Mouse (Mus musculus) left cerebral cortex, adult 2 months (tissue): Measurements from ENCODE around the gene Ipo11. TPM values are rescaled to one million over a fixed set of nuclear protein-coding genes. Genes with fewer than 3 reads are reported as not detected.

Experiments
- DNase-seq, 2 experiments: peaks; one replicate each; pipeline ENCODE4 v3.0.0; 2021 to 2022; ENCODE audit warnings: low spot score in 2 of 2, mixed read lengths in 1 of 2; ENCODE audit errors: extremely low spot score in 1 of 2
- H3K27ac ChIP-seq: fragments of 200-600 bp; 2 replicates; pipeline ENCODE4 v1.8.1; 2022
- H3K4me3 ChIP-seq: fragments of 200-600 bp; 2 replicates; pipeline ENCODE4 v1.8.1; 2022
- CTCF ChIP-seq: fragments of 200-600 bp; IDR thresholded peaks from 2 replicates; pipeline ENCODE4 v1.8.1; 2022; ENCODE audit warnings: antibody characterized with exemption, mild to moderate bottlenecking, moderate library complexity
- intact Hi-C: fragments of 180-260 bp; cut with DNase I; formaldehyde crosslinking; loops from one replicate; pipeline ENCODE4 v1.15.1; 2025
- long read RNA-seq, 2 experiments: library from polyadenylated mRNA; stranded (forward); transcript quantifications; one replicate each; pipeline ENCODE4 v2.0.0; 2021; ENCODE audit warnings: borderline mapping rate in 2 of 2
- total RNA-seq, 2 experiments: library from RNA; stranded (reverse); gene quantifications; 2 replicates each; pipeline ENCODE4 v1.2.3; 2021

The Ipo11 gene
- total RNA-seq = 10 to 100 TPM; 58.9 to 59.3 TPM
- long read RNA-seq, experiment 1, full-length matches to known transcripts = 15 of 75 reads
- long read RNA-seq, experiment 1, partial matches to known transcripts = 5 of 75 reads
- long read RNA-seq, experiment 1, other reads (novel, unspliced or antisense) = 55 of 75 reads
- long read RNA-seq, experiment 2, full-length matches to known transcripts = 14 of 48 reads
- long read RNA-seq, experiment 2, partial matches to known transcripts = 3 of 48 reads
- long read RNA-seq, experiment 2, other reads (novel, unspliced or antisense) = 31 of 48 reads

DNA sequence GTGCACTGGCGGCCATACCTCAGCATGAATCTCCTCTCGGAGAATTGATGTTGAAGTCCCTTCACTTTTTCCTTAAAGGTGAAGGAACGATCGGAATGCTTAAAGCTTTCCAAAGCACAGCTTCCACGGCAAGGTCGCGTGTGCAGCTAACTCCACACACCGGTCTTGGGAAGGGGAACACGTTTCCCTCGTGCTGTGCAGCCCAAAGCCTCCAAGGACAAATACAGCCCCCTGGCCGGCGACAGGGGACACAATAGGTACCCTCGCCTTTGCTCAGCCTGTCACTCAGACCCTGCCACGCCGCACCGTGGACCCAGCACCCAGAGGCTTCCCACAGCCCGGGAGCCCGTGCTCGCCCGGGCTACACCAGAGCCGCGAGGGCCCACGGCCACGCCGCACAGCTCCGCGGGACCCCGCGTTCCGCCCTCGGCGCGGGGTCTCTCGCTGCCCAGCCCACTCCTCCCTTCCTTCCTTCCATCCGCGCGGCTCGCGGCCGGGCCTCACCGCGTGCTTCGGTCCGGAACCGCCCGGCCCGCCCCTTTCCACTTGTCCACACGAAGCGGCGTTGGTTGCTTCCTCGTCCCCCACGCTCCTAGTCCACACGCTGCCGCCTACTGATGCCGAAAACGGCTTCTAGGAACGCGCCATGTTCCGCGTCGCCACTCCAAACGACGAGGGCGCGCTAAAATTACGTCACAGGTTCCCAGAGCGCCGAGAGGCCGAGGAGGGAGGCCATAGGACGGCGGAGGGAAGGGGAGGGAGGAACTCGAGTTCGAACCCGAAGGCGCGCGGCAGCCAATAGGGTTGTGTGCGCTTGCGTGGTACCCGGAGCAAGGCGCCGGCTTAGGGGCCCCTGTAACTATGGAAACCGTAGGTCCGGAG lies at the start of gene Ipo11:
Gene Ipo11 (minus strand): TSS at position 703 of the 882 bp plus-strand sequence.
- peak within 1 kb of the TSS; percentile 95 for H3K4me3 ChIP-seq
- intact Hi-C loops = no loop called here
- peak; percentile 92 for DNase-seq
- no peak for TF ChIP-seq CTCF
- peak within 1 kb of the TSS; percentile 83 for H3K27ac ChIP-seq

DNA sequence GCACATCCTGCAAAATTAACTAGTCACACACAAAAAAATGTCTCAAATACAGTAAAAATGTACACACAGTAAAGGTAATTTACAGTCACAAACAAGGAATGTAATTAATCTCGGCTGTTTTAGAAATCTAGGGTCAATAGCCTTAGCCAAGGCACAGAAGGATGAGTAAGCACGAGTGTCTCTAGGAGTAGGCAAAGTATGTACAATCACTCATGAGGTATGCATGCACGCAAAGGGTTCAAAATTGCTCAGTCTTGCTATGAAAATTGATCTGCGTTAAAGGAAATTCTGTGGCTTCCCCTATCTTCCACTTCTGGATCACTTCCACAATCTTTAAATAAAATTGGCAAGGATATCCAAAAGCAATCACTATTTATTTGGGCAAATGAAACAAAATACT lies 24.7 kb upstream of the Ipo11 start:
- Histone ChIP-seq H3K27ac (no peak overlapping the region), H3K4me3 (no peak overlapping the region)
- TF ChIP-seq CTCF = no peak
- DNase-seq = no peak
- intact Hi-C loops = no loop called here

DNA sequence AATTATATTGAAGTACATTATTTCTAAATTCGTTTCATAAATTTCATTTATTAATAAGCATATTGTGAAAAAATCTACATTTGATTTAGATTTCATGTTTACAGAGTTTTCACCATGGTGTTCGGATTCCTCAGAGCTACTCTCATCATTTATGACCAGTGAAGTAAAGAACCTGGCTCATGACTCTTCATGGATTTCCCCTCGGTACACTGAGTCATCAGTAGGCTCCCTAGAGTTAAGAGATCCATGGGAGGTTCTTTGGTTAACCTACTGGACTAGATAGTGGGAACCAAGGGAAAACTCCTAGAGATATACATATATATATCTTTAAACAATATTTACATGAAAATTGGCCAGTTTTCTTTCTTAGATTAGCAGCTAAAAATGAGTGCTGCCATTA lies 23.8 kb upstream of the Ipo11 start:
- no peak for TF ChIP-seq CTCF
- no peak for DNase-seq
- Histone ChIP-seq H3K4me3 (no peak overlapping the region), H3K27ac (no peak overlapping the region)
- intact Hi-C loops = no loop called here

DNA sequence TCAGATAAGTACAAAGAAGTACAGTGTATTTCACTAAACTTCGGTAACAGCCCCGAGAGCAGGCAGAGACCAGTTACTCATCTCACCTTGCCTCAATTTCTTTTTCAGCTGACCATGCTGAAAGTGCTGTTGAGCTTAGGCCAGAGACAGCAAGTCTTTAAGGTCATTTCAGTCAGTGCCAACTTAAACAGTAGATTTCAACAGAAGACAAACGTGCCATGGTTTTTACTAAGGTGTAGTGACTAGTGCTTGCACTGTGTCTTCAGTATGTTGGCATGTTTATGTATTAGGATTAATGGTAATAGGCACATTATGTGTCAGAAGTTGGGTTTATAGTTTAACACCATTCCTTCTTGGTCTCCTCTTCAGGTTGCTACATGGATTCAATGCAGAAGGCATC lies 21.5 kb upstream of the Ipo11 start:
- intact Hi-C loops = no loop called here
- no peak for TF ChIP-seq CTCF
- H3K4me3 ChIP-seq = no peak overlapping the region
- no peak overlapping the region for H3K27ac ChIP-seq
- DNase-seq = no peak

DNA sequence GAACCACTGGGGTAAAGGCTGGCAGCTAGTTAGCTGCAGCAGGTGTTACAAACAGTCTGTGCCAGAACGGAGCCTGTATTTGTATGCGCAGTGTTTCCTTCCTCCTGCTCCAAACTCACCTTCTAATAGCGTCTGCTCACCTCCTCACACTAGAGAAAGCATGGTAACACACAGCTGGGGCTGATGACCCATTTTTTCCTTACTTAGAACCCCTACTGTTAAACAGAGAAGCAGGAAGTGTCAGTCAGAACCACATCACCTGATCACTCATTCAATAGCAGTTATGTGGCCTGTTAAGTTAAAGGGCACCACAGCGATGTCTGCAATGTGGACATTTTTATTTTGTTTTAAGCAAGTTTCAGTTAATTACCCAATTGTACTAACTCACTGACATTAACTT lies 20.8 kb upstream of the Ipo11 start:
- DNase-seq = no peak
- intact Hi-C loops = no loop called here
- Histone ChIP-seq H3K27ac (no peak overlapping the region), H3K4me3 (no peak overlapping the region)
- TF ChIP-seq CTCF = no peak

DNA sequence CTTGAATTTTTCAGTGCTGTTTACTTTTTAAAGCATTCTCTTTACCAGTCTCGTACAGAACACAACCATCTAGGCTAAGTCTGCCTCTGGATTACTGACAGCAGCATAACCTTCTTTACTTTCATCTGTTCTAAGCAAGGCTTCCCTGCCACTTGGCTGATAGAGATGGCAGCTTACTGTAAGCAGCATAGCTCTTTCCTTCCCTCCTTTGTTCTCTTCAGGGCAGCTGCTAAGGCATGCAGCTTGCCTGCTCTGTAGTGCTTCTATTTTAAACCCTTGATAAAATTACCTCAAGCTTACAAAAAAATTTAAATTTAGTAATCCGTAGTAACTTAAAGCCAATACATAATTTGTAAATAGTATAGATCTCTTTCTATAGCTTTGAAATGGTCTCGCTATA lies 18.1 kb upstream of the Ipo11 start:
- TF ChIP-seq CTCF = no peak
- Histone ChIP-seq H3K4me3 (no peak overlapping the region), H3K27ac (no peak overlapping the region)
- intact Hi-C loops = no loop called here
- DNase-seq = no peak

DNA sequence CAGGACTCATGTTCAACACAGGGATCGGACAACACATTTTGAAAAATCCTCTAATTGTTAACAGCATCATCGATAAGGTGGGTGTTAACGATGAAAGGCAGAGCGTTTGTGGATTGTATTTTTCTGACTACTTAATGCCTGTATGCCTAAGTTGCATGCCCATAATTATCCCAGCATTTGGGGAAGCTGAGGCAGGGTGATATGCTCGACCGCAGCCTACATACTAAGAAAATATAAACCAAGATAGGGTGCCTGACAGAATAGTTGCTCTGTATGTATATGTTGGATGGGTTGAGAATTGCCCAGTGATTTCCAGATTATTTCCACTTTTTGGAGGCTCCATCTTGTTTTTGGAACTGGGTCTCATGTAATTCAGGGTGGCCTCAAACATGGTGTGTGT lies 10.8 kb upstream of the Ipo11 start:
- H3K27ac ChIP-seq = peak overlapping the region; percentile 81
- intact Hi-C loops = loop anchor here (5.0 kb wide), 2 partner anchors 75 to 155 kb away; partner anchors contain the start of gene Kif2a
- peak overlapping the region; percentile 93 for H3K4me3 ChIP-seq
- no peak for TF ChIP-seq CTCF
- no peak for DNase-seq

DNA sequence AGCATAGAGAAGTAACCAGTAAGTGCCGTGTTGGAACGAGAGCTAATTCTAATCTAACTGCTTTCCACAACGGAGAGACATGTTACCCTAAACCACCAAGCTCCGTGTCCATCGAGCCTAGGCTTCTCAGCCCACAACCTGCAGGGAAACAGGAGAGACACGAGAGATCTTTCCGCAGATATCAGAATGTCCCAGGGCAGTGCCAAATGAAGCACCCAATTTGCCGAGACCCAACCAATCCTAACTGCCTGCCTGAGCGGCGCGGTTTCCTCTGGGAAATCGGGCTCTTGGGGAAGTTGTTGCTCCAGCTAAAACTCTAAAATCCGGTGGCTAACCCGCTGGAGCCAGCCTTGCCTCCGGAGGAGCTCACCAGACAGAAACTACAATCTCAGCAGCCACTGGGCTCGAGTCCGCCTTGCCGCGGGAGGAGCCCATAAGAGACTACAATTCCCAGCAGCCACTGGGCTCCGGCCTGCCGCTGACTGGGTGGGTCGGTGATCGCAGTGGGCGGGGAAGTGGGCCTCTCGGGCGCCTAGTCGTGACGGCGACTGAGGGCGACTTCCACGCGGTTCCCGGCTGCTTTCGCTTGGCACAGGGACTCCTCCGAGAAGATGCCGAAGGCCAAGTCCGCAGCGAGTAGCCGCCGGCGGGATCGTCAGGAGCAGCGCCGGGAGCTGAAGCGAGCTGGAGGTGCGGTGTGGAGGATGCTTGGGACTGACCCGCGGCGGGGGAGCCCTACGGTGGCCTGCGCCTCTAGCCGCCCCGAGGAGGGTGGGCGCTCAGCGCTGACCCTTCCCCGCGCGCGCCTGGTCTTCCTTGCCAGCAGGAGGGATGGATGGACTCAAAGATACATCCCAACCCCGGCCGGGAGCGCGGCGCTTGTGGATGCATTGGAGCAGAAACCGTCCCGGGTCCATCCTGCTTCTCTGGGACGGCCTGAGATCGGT lies 10.1 kb upstream of the Ipo11 start, which contains the start of gene Dimt1:
Gene Dimt1 (plus strand): TSS at position 534 of the 947 bp plus-strand sequence.
- intact Hi-C loops = loop anchor here (5.0 kb wide), 2 partner anchors 75 to 155 kb away; partner anchors contain the start of gene Kif2a
- no peak for TF ChIP-seq CTCF
- Histone ChIP-seq H3K4me3 (peak within 1 kb of the TSS; percentile 93), H3K27ac (peak within 1 kb of the TSS; percentile 81)
- DNase-seq = peak; percentile 94 to 95

DNA sequence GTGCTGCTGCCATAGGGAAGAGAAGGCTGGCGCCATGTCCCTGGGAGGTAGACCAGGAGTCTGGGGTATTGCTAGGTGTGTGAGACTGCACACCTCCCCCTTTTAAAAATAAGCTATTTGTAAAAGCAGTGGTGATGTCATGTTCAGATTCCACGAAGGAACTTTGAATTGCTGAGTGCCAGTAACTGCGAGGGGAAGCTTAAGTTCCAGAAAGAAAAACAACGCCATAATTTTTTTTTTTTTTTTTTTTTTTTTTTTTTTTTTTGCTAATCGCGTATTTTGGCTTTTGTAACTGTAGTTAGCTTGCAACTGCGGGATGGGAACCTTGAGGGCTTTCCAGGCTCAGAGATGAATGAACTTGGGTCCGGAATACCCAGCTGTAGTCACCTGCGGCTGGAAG lies 8.8 kb upstream of the Ipo11 start:
- intact Hi-C loops = loop anchor here (5.0 kb wide), 2 partner anchors 77 to 157 kb away; partner anchors contain the start of gene Kif2a
- H3K27ac ChIP-seq = no peak overlapping the region
- DNase-seq = no peak
- no peak for TF ChIP-seq CTCF
- no peak overlapping the region for H3K4me3 ChIP-seq

DNA sequence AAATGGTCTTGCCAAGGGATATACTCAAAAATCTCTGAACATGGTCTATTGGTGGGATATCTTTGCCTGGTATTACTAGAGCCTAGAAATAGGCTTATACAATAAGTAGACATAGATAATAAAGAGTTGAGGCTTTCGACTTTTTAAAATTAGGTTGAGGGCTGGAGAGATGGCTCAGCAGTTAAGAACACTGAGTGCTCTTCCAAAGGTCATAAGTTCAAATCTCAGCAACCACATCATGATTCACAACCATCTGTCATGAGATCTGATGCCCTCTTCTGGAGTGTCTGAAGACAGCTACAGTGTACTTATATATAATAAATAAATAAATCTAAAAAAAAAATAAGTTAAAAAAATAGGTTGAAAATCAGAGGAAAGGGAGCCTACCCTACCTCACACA lies 6.0 kb upstream of the Ipo11 start:
- TF ChIP-seq CTCF = no peak
- intact Hi-C loops = no loop called here
- H3K27ac ChIP-seq = no peak overlapping the region
- H3K4me3 ChIP-seq = no peak overlapping the region
- no peak for DNase-seq

DNA sequence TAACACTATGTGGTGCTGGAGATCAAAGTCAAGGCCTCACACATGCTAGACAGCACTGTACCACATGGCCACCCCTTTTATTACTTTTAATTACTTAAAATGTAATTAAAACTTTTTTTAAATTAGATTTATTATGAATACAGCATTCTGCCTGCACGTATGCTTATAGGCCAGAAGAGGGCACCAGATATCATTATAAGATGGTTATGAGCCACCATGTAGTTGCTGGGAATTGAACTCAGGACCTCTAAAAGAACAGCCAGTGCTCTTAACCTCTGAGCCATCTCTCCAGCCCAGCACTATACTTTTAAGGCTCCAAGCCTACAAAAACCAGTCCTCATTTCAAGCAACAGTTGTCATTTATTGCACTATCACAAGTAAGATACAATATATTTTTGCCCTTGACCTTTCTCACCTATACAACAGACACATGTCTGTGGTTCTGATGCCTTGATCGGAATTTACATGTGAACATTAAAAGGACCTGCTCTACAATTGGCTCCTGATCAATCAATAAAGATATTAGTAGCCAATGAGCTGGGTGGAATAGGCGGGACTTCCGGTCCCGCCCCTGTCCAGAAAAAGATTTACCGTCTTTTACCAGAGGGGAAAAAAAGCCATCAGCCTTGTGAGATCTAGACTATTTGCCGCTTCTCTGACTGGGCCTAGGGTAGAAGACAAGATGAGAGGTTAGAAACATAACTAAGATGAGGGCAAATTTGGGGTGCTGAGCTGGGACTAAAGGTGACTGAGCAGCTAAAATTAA lies 4.6 kb upstream of the Ipo11 start:
- peak; percentile 22; the same call in 1 of the 2 replicates for TF ChIP-seq CTCF
- intact Hi-C loops = no loop called here
- H3K4me3 ChIP-seq = no peak overlapping the region
- DNase-seq = no peak
- H3K27ac ChIP-seq = no peak overlapping the region
